Mouse (Mus musculus) T-helper 17 cell (primary cell): ENCODE results near the gene Dtl.

Experiments used
- in situ Hi-C, 2 experiments: fragments of 300-600 bp; cut with MboI, MseI; formaldehyde crosslinking; loops; 1 replicate in 1 of 2; 2 replicates in 1 of 2; pipeline ENCODE4 v1.15.1; 2025; ENCODE audit warnings: high pct_unique_total_duplicates in 2 of 2

Dtl gene

DNA sequence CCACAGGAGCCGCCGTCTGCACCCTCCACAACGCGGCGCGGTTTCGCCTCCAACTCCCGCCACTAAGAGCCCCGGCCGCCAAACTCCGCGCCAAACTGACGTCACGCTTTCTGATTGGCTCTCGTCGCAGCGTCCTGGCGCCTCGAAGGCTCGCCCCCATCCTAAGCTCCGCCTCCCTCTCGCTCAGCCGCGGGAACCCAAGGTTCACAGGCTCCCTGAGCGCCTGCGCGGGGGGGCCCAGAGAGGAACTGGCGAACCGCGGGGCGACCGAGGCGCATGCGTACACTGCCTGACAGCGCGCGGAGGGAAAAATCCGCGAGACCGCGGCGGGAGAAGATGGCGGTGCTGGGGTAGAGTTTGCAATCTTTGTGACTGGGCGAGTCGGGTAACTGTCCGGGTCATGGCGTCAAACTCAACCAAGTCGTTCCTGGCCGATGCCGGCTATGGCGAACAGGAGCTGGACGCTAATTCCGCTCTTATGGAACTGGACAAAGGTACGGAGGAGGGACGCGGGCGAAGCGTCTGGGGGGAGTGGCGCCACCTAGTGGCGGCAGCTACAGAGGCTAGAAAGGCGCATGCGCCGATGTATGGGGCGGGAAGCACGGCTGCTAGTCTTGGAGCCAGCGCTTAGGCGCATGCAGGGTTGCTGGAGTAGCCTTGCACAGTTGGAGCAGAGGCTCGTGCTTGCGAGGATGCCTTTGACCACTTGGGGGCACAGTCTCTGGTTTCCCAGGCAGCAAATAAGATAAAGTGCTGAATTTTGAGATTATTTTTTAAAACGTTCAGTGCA, at the start of gene Dtl, which contains the start of gene Ints7:
Gene Dtl, minus strand, starts transcription at position 87 of the 790 bp plus-strand sequence.
Gene Ints7, plus strand, starts transcription at position 179 of the 790 bp plus-strand sequence.
- in situ Hi-C loops, result loop anchor here (10.0 to 25.0 kb wide), 2 partner anchors 641 to 1587 kb away; partner anchors contain the start of genes A130010J15Rik (in 1 of the 2) and Irf6 (in 1 of the 2)

- in situ Hi-C loops, result no loop called here
Observed at GRCm38 (mm10) chr1:191625026-191625425, 49.7 kb upstream of the Dtl start.

DNA sequence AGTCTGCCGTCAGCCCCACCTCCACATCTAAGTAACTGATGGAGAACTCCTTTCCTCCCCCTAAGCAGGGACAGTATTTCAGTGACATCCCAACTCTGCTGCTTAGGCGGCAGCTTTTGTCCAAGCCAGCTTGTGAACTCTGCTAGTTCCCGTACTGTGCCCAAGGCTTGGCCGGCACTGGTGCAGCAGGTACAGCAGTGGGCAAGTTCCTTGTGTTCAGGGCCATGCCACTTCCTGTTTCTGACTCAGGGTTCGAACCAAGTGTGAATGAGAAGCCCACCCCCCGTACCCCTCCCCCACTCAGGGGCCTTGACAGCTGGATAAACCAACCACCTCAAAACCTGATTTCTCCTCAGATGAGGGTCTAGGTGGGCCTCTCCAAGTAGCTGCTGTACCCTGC, 49.1 kb upstream of the Dtl start:
- in situ Hi-C loops, result no loop called here

DNA sequence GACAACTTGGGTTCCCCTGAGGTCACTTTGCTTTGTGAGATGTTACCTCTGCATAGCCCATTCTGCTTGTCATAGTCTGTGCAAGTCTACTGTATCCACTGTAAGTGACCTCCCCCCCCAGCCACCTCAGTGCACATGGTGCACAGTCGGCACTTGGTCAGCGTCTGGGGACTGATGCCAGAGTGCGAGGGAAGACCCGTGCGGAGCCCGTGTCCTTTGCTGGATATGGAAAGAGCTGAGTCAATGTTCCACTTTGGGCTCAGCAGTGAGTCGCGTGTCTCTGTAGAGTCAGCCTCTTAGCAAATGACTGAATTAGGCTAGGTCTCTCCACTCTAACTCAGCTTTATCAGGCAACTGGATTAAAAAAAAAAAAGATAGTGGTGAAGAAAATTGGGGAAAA, 47.5 kb upstream of the Dtl start:
- in situ Hi-C loops, result no loop called here

GRCm38 (mm10) chr1:191621096-191621495, 45.8 kb upstream of the Dtl start:
- in situ Hi-C loops, result no loop called here

DNA sequence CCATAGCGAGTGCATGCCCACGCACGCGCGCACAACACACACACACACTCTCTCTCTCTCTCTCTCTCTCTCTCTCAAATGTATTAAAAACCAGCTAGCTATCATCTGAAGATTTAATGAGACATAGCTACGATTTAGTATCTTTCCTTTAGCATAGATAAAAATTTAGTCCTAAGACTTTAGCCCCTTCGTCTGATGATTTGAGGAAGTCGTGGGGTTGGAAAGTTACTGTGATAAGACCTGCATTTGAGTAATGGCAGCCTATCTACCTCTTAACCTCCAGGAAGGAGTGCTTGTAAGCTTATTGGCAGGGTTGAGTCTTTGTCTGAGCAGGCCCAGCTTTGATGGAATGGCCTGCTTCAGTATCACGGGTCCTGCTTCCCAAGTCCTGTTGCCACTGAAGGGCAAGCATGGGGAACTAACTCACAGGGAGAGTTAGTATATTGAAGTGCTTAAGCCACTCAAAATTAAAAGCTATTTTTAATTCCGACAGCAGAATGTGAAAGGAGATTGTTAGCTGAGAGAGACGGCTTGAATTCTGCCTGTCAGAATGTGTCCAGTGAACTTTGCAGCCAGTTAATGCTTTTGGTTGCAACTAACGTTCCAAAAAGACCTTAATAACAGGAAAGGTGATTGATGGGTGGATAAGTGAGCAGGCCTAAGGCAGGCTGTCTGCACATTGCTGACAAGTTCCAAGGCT, 42.9 kb upstream of the Dtl start:
- in situ Hi-C loops, result no loop called here

DNA sequence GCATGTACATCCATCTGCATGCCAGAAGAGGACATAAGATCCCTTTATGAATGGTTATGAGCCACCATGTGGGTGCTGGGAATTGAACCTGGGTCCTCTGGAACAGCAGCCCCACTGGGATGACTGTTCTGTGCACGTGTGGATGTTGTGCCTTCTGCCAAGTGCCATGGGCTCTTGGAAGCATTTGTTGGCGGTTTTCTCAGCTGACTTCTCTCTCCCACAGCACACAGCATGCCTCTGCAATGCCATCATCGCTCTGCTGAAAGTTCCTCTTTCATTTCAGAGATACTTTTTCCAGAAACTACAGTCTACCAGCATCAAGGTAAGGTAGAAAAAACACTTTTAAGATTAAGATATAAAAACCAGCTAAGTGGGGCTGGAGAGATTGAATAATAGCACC, 42.2 kb upstream of the Dtl start:
- in situ Hi-C loops, result no loop called here

DNA sequence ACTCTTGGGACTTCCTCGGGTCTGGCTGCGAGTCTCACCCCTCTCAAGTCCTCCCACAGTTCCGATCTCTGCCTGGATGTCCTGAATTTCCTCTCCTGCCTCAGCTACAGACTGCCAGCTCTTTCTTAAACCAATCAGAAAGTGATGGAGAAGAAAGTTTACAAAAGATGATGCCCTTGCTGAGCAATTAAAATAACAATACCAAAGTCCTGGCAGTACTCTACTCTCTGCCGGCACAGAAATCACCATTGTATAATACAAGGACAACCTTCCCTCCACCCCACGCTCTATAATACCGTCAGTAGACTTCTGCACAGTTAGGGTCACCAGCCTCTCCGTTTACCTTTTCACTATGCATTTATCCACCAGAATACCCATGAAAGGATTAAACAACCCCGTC, 40.9 kb upstream of the Dtl start:
- in situ Hi-C loops, result no loop called here

DNA sequence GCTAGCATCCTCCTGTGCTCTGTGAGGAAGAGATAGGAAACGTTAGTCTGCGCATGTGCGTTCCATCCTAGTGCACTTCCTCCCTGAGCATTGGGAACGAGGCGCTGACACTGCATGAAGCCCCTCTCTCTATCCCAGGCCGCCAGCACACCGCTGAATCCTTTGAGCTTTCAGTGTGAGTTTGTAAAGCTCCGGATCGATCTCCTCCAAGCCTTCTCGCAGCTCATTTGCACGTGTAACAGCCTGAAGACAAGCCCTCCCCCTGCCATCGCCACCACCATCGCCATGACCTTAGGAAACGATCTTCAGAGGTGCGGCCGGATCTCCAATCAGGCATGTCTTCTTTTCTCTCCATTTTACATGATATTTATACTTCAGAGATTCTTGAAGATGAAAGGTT, 37.5 kb upstream of the Dtl start:
- in situ Hi-C loops, result no loop called here

- in situ Hi-C loops, result no loop called here
Observed at GRCm38 (mm10) chr1:191611686-191612085, 36.3 kb upstream of the Dtl start.

- in situ Hi-C loops, result no loop called here
Observed at GRCm38 (mm10) chr1:191610357-191610756, 35.0 kb upstream of the Dtl start.

- in situ Hi-C loops, result loop anchor here in 1 of 2 experiments (10.0 kb wide), 1 partner anchor 205 kb away; no protein-coding TSS in a partner anchor
Observed at GRCm38 (mm10) chr1:191609578-191609977, 34.2 kb upstream of the Dtl start.

DNA sequence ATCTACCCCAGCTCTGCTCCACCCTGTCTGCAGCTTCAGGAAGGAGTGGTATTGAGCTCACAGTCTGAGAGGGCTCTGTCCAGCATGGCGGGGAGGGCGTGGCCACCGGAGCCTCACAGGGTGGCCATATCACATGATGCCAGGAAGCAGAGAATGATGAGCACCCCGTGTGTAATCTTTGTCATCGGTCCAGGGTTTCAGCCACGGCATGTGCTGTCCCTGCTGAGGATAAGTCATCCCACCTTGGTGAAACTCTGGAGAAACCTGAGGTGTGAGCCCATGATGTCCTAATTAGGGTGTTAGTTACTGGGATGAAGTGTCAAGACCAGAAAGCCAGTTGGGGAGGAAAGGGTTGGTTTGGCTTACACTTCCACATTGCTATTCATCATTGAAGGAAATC, 33.7 kb upstream of the Dtl start:
- in situ Hi-C loops, result loop anchor here in 1 of 2 experiments (10.0 kb wide), 1 partner anchor 206 kb away; no protein-coding TSS in a partner anchor

DNA sequence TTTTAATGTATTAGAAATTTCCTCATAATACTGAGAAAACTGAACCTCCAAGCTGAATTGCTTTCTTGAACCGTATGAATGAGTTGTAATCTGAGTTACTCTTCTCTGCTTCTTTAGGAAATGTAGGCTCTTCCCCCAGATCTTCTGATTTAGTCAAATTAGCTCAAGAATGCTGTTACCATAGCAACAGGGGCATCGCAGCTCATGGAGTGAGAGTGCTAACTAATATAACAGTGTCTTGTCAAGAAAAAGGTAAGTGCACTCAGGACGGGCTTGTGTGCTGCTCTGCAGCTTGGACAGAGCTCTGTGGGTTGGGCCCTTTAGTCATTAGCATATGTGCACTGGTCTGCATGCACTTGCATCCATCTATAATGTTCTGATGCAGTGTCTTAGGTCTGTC, 29.3 kb upstream of the Dtl start:
- in situ Hi-C loops, result loop anchor here in 1 of 2 experiments (10.0 kb wide), 1 partner anchor 210 kb away; no protein-coding TSS in a partner anchor

GRCm38 (mm10) chr1:191599210-191599609, 23.9 kb upstream of the Dtl start:
- in situ Hi-C loops, result loop anchor here in 1 of 2 experiments (25.0 kb wide), 1 partner anchor 1563 kb away; the partner anchor contains the start of genes A130010J15Rik and Irf6

DNA sequence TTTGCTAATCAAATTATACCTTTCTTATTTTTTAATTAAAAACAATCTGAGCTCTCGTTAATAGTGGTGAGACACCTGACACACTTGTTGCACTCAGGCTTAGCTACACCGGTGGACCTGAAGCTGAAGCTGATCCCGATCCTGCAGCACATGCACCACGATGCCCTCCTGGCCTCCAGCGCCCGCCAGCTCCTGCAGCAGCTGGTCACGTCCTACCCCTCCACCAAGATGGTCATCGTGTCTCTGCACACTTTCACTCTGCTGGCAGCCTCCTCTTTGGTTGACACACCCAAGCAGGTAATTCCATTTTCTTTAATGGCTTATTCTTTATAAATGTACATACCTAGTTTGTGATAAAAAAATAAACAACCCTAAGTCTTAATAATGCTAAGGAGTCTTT, 20.7 kb upstream of the Dtl start:
- in situ Hi-C loops, result loop anchor here in 1 of 2 experiments (25.0 kb wide), 1 partner anchor 1566 kb away; the partner anchor contains the start of genes A130010J15Rik and Irf6

DNA sequence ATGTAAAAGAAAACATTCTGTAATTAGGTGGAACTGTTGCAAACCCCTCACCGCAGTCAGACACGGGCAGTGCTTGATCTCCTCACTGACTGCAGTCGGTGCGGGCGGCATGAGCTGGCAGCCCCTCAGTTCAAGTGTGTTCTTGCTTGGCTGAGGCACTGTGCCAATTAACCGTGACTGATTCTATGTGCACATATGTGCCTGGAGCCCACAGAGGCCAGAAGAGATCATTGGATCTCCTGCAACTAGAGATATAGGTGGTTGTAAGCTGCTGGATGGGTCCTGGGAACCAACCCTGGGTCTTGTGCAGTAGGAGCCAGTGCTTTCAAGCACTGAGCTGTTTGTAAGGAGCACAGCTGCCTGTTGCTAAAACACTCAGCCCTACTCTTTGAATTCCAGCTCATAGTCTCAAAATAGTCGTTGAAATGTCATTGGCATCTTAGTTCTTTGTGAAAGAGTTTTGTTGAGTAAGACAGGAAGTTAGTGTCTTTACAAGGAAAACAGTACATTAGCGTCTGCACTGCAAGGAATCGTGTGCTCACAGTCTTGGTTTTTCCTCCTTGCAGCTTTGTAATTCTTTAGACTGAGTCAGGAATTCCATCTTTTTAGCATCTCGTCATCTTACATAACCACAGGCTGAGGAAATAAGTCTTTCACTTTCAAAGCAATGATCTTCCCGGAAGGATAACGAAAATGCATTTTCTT, 16.8 kb upstream of the Dtl start:
- in situ Hi-C loops, result loop anchor here in 1 of 2 experiments (5.0 to 25.0 kb wide), 2 partner anchors 235 to 1570 kb away; partner anchors contain the start of genes A130010J15Rik and Irf6

GRCm38 (mm10) chr1:191588749-191589148, 13.4 kb upstream of the Dtl start:
- in situ Hi-C loops, result loop anchor here in 1 of 2 experiments (25.0 kb wide), 1 partner anchor 1574 kb away; the partner anchor contains the start of genes A130010J15Rik and Irf6

GRCm38 (mm10) chr1:191587062-191587461, 11.7 kb upstream of the Dtl start:
- in situ Hi-C loops, result loop anchor here in 1 of 2 experiments (25.0 kb wide), 1 partner anchor 1575 kb away; the partner anchor contains the start of genes A130010J15Rik and Irf6

DNA sequence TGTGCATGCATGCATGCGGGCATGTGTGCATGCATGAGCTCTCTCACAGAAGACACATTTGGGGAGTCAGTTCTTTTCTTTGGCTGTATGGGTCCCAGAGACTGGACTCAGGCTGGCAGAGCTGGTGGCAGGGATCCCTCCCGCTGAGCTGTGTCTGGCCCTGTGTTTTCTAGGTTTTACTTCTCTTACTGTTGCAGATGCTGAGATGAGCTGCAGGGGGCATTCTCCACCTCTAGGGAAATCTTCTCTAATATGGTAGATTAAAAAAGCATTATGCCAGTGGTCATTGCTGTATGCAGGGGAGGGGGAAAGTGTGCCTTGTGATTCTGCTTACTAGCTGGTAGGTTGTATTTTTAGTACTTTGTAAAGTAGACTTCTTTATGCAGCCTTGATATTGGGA, 10.4 kb upstream of the Dtl start:
- in situ Hi-C loops, result loop anchor here in 1 of 2 experiments (25.0 kb wide), 1 partner anchor 1577 kb away; the partner anchor contains the start of genes A130010J15Rik and Irf6

DNA sequence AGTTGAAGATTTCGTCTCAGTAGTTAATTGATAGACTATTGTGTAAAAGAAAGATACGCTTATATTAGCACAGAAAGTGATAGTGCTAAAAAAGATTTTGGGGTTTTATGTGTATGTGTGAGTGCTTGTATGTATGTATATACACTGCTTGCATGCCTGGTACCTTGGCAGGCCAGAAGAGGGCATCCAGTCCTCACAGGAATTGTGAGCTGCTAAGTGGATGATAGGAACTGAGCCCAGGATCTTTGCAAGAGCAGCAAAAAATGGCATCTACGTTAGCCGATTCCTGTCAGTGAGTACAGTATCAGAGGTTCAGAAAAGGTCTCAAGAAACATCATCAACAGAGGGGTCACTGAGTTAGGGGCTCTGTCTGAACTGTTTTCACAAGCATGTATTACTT, 9.1 kb upstream of the Dtl start:
- in situ Hi-C loops, result loop anchor here in 1 of 2 experiments (25.0 kb wide), 1 partner anchor 1578 kb away; the partner anchor contains the start of genes A130010J15Rik and Irf6
